Comparison of ENCODE assay signal across 23 mouse cellular contexts in genomic region chr4:97841745-97842144, GRCm38 (mm10).
DNase-seq lines count a peak whose midpoint lies in the region; ATAC-seq and TF ChIP-seq lines count a peak whose summit lies in the region.
"Had no signal": no experiment of that assay in that cellular context is flagged by ENCODE, and none has a peak within 500 bp of the region (broad histone marks: within the 10 kb centered on the region; RNA-seq: fewer than 3 reads in every experiment).

No protein-coding gene starts in this region.

- no peaks in the 10 kb centered on the region for H3K27me3 ChIP-seq in heart, embryonic 14.5 days (ENCODE audit: control insufficient read depth, insufficient read depth, low read length)
- no peaks in the 10 kb centered on the region for H3K27me3 ChIP-seq in liver, postnatal 0 days (ENCODE audit: insufficient read depth, low read length)
- H3K27me3 ChIP-seq in liver, embryonic 12.5 days (replicated peaks): no peaks in the 10 kb centered on the region; the same call in 1 of the 2 replicates
- H3K27me3 ChIP-seq: hindbrain, embryonic 15.5 days; limb, embryonic 12.5 days had no signal

- peak overlapping the region; percentile 34 to 39; a peak in 3 of 4 replicates for H3K27ac ChIP-seq in heart, embryonic 14.5 days (replicated peaks in 1 of 2; ENCODE audit: control insufficient read depth in 1 of 2, insufficient read depth in 1 of 2, low read depth in 2 of 2, low read length in 2 of 2)
- peak overlapping the region; percentile 85 for H3K27ac ChIP-seq in liver, postnatal 0 days (ENCODE audit: low read depth)
- no peak overlapping the region for H3K27ac ChIP-seq in liver, embryonic 12.5 days
- H3K27ac ChIP-seq: forebrain, embryonic 10.5 days; hindbrain, embryonic 15.5 days; kidney, embryonic 15.5 days; limb, embryonic 12.5 days; liver, embryonic 14.5 days; stomach, postnatal 0 days had no signal

- no peak overlapping the region for H3K4me3 ChIP-seq in heart, embryonic 14.5 days (ENCODE audit: control insufficient read depth in 1 of 2, insufficient read depth in 1 of 2, low read depth in 1 of 2, low read length in 2 of 2)
- H3K4me3 ChIP-seq in liver, postnatal 0 days (ENCODE audit: low read depth, low read length): no peak overlapping the region
- no peak overlapping the region for H3K4me3 ChIP-seq in liver, embryonic 12.5 days
- H3K4me3 ChIP-seq: forebrain, embryonic 10.5 days; hindbrain, embryonic 15.5 days; kidney, embryonic 15.5 days; limb, embryonic 12.5 days had no signal

- H3K36me3 ChIP-seq in heart, embryonic 14.5 days (ENCODE audit: control insufficient read depth, insufficient read depth, low read length): peaks cover 2% of the 10 kb centered on the region; the same call in 1 of the 2 replicates
- no peaks in the 10 kb centered on the region; the same call in 1 of the 2 replicates for H3K36me3 ChIP-seq in liver, postnatal 0 days (replicated peaks; ENCODE audit: insufficient read depth, low read length)
- H3K36me3 ChIP-seq in liver, embryonic 12.5 days: no peaks in the 10 kb centered on the region
- H3K36me3 ChIP-seq: forebrain, embryonic 10.5 days; hindbrain, embryonic 15.5 days; kidney, embryonic 15.5 days; limb, embryonic 12.5 days had no signal

- H3K4me2 ChIP-seq in heart, embryonic 14.5 days (ENCODE audit: low read length): peak overlapping the region; percentile 25
- H3K4me2 ChIP-seq in liver, postnatal 0 days (ENCODE audit: low read depth, low read length): no peak overlapping the region
- H3K4me2 ChIP-seq in liver, embryonic 12.5 days: no peak overlapping the region
- H3K4me2 ChIP-seq: hindbrain, embryonic 15.5 days; kidney, embryonic 15.5 days; limb, embryonic 12.5 days; midbrain, embryonic 11.5 days had no signal

- H3K9ac ChIP-seq in heart, embryonic 14.5 days (ENCODE audit: low read length): no peak overlapping the region
- H3K9ac ChIP-seq in liver, postnatal 0 days (replicated peaks): no peak overlapping the region
- H3K9ac ChIP-seq in liver, embryonic 12.5 days: no peak overlapping the region
- H3K9ac ChIP-seq: forebrain, postnatal 0 days; hindbrain, embryonic 15.5 days; kidney, embryonic 15.5 days; limb, embryonic 12.5 days; liver, embryonic 14.5 days had no signal

- TF ChIP-seq CTCF in liver, postnatal 0 days (IDR thresholded peaks at IDR 0.05; ENCODE audit: low read depth): no peak

- peaks cover 33 to 73% of the 10 kb centered on the region in 2 experiments for H3K4me1 ChIP-seq in heart, embryonic 14.5 days (ENCODE audit: control insufficient read depth in 2 of 2, insufficient read depth in 2 of 2, low read length in 2 of 2)
- H3K4me1 ChIP-seq in liver, postnatal 0 days (ENCODE audit: insufficient read depth): peaks cover 41% of the 10 kb centered on the region
- H3K4me1 ChIP-seq in liver, embryonic 12.5 days: peaks cover 18% of the 10 kb centered on the region

- 37% methylated on average over 5 of the region's 5 CpGs for WGBS in heart, embryonic 14.5 days
- WGBS in liver, postnatal 0 days (ENCODE audit: insufficient replicate concordance): 27% methylated on average over 5 of the region's 5 CpGs
- 28% methylated on average over 5 of the region's 5 CpGs for WGBS in liver, embryonic 12.5 days (ENCODE audit: insufficient replicate concordance)

- no peak for DNase-seq in heart, postnatal 4 days
- DNase-seq in liver, postnatal 0 days: no peak
- no peak for DNase-seq in spleen, postnatal 10 days (ENCODE audit: low spot score in 2 of 2)
- DNase-seq: adrenal gland, adult 2 months; cerebellum, adult 11 months; cerebellum, adult 9-11 months; forebrain, postnatal 0 days; gastrocnemius, postnatal 14 days; heart, postnatal 36 days; kidney, postnatal 36 days; thymus, adult 2 months; thymus, postnatal 4 days had no signal

- no peak for ATAC-seq in heart, embryonic 14.5 days (ENCODE audit: insufficient number of reproducible peaks, insufficient read depth, low FRiP score, low read depth)
- ATAC-seq in liver, postnatal 0 days: no peak
- no peak for ATAC-seq in liver, embryonic 12.5 days
- ATAC-seq in common myeloid progenitor, adult 5-6 weeks (replicated peaks; ENCODE audit: low read depth, poor library complexity, severe bottlenecking): peak; percentile 59
- ATAC-seq in inflammation-experienced regulatory T-cells, adult 6 months: peak; percentile 70
- ATAC-seq: forebrain, postnatal 0 days had no signal

- H3K9me3 ChIP-seq in heart, embryonic 14.5 days (ENCODE audit: control insufficient read depth, low read length): no peaks in the 10 kb centered on the region
- no peaks in the 10 kb centered on the region for H3K9me3 ChIP-seq in liver, postnatal 0 days (ENCODE audit: low read length)
- H3K9me3 ChIP-seq in liver, embryonic 12.5 days (replicated peaks): no peaks in the 10 kb centered on the region
- H3K9me3 ChIP-seq: forebrain, embryonic 10.5 days; hindbrain, embryonic 15.5 days; kidney, embryonic 15.5 days; limb, embryonic 12.5 days had no signal

- no peak for TF ChIP-seq EP300 in liver, postnatal 0 days (IDR thresholded peaks at IDR 0.05; ENCODE audit: low read depth)

Comparison
In these comparisons a context has a peak if more than half of its experiments do, and no peak if none do; other contexts are left out.
1. ATAC-seq: peak in common myeloid progenitor, adult 5-6 weeks (single experiment) and inflammation-experienced regulatory T-cells, adult 6 months (single experiment); none in heart, embryonic 14.5 days (single experiment), liver, postnatal 0 days (single experiment) and liver, embryonic 12.5 days (single experiment).